Mouse (Mus musculus) limb, embryonic 10.5 days (tissue): ENCODE results near the gene Hspe1. TPM values are rescaled to one million over a fixed set of nuclear protein-coding genes. Genes with fewer than 3 reads are reported as not detected.
"Not testable (repeated sequence)": the region's sequence is repeated elsewhere in the genome, so short reads cannot be mapped to it uniquely, and the experiment has no call there.

ENCODE experiments used
- DNase-seq: peaks from one replicate; pipeline ENCODE4 v3.0.0-alpha.2; 2017; ENCODE audit warnings: low spot score
- H3K27ac ChIP-seq: fragments of 300-500 bp; sonication (generic); 2 replicates; pipeline ENCODE4 v1.5.1; 2016; ENCODE audit warnings: mild to moderate bottlenecking
- H3K27me3 ChIP-seq: fragments of 300-500 bp; sonication (generic); 2 replicates; pipeline ENCODE4 v1.6.1; 2016; ENCODE audit warnings: low read depth, mild to moderate bottlenecking; ENCODE audit not compliant: poor library complexity, severe bottlenecking
- H3K36me3 ChIP-seq: fragments of 300-500 bp; sonication (generic); 2 replicates; pipeline ENCODE4 v1.6.1; 2016; ENCODE audit warnings: mild to moderate bottlenecking, moderate library complexity
- H3K4me1 ChIP-seq: fragments of 300-500 bp; sonication (generic); 2 replicates; pipeline ENCODE4 v1.6.1; 2016
- H3K4me3 ChIP-seq: fragments of 300-500 bp; sonication (generic); 2 replicates; pipeline ENCODE4 v1.5.1; 2016; ENCODE audit warnings: mild to moderate bottlenecking, moderate library complexity
- H3K9me3 ChIP-seq: fragments of 300-500 bp; sonication (generic); replicated peaks from 2 replicates; pipeline ENCODE4 v1.6.1; 2016; ENCODE audit warnings: mild to moderate bottlenecking
- WGBS: fragments of 180-500 bp; shearing (Covaris S2); methylation state at CpG from one replicate; pipeline ENCODE4 v1.1.7; 2016; 5-methylcytosine and 5-hydroxymethylcytosine counted together
- polyA plus RNA-seq: library from polyadenylated mRNA; unstranded; fragments of >200 nt; fragmentation: Nextera tagmentation; extraction: Ambion mirVana; gene quantifications from 2 replicates; pipeline ENCODE4 v1.2.1, GENCODE M21; 2016

Hspe1 gene
- polyA plus RNA-seq: 611 and 851 TPM in 2 replicates

- WGBS: under 1% methylated on average over 69 of the region's 76 CpGs
- Histone ChIP-seq H3K4me1 (peaks cover 32% of the 10 kb centered on the region), H3K36me3 (peaks cover 72% of the 10 kb centered on the region)
These were observed at the start of gene Hspe1, which contains the start of gene Hspd1 for GRCm38 (mm10) chr1:55087932-55088610. TSS of gene Hspe1 (plus strand) at chr1:55088132. TSS of gene Hspd1 (minus strand) at chr1:55088243.

GRCm38 (mm10) chr1:55039944-55040343 lies 48.0 kb upstream of the Hspe1 start:
- no peak overlapping the region for H3K4me3 ChIP-seq
- H3K36me3 ChIP-seq: no peaks in the 10 kb centered on the region
- no peaks in the 10 kb centered on the region for H3K27me3 ChIP-seq
- H3K27ac ChIP-seq: no peak overlapping the region
- WGBS: 87% methylated on average over 1 of the region's 1 CpGs
- no peaks in the 10 kb centered on the region for H3K4me1 ChIP-seq
- no peaks in the 10 kb centered on the region for H3K9me3 ChIP-seq
- DNase-seq: no peak

More at GRCm38 (mm10) chr1:55087932-55088610, at the start of gene Hspe1, which contains the start of gene Hspd1:
- H3K27ac ChIP-seq: peak within 1 kb of the TSS; percentile 99
- H3K4me3 ChIP-seq: peak within 1 kb of the TSS; percentile 97
- H3K27me3 ChIP-seq: no peaks in the 10 kb centered on the region
- no peaks in the 10 kb centered on the region for H3K9me3 ChIP-seq
- peak; percentile 100 for DNase-seq

GRCm38 (mm10) chr1:55041691-55042090 lies 46.2 kb upstream of the Hspe1 start:
- no peaks in the 10 kb centered on the region for H3K27me3 ChIP-seq

GRCm38 (mm10) chr1:55042246-55042645 lies 45.7 kb upstream of the Hspe1 start:
- no peak overlapping the region for H3K4me3 ChIP-seq
- H3K27ac ChIP-seq: no peak overlapping the region
- DNase-seq: no peak
- H3K9me3 ChIP-seq: no peaks in the 10 kb centered on the region
- no peaks in the 10 kb centered on the region for H3K27me3 ChIP-seq
- no peaks in the 10 kb centered on the region for H3K36me3 ChIP-seq
- 60% methylated on average over 1 of the region's 1 CpGs for whole genome bisulfite sequencing
- H3K4me1 ChIP-seq: no peaks in the 10 kb centered on the region

More at GRCm38 (mm10) chr1:55041691-55042090, 46.2 kb upstream of the Hspe1 start:
- 87% methylated on average over 4 of the region's 4 CpGs for WGBS
- Histone ChIP-seq H3K27ac (no peak overlapping the region), H3K4me1 (no peaks in the 10 kb centered on the region), H3K4me3 (no peak overlapping the region), H3K9me3 (no peaks in the 10 kb centered on the region), H3K36me3 (no peaks in the 10 kb centered on the region)
- no peak for DNase-seq

- no peaks in the 10 kb centered on the region for H3K36me3 ChIP-seq
- 89% methylated on average over 3 of the region's 3 CpGs for WGBS
- H3K27ac ChIP-seq: no peak overlapping the region
- H3K27me3 ChIP-seq: no peaks in the 10 kb centered on the region
- no peak for DNase-seq
- no peaks in the 10 kb centered on the region for H3K9me3 ChIP-seq
- H3K4me3 ChIP-seq: no peak overlapping the region
- H3K4me1 ChIP-seq: no peaks in the 10 kb centered on the region
These were observed 44.8 kb upstream of the Hspe1 start for GRCm38 (mm10) chr1:55043164-55043563.

- Histone ChIP-seq H3K27me3 (0 out of 2 replicates have a peak, but pooled peaks cover 6% of the 10 kb centered on the region), H3K4me1 (peaks cover 12% of the 10 kb centered on the region), H3K27ac (no peak overlapping the region), H3K4me3 (no peak overlapping the region), H3K36me3 (no peaks in the 10 kb centered on the region), H3K9me3 (no peaks in the 10 kb centered on the region)
- 73% methylated on average over 4 of the region's 4 CpGs for WGBS
- DNase-seq: no peak
These were observed 38.9 kb upstream of the Hspe1 start for GRCm38 (mm10) chr1:55048841-55049587.

- DNase-seq: no peak
- peak overlapping the region; percentile 87 for H3K4me3 ChIP-seq
- no peak overlapping the region for H3K27ac ChIP-seq
- H3K9me3 ChIP-seq: no peaks in the 10 kb centered on the region
- peaks cover 12% of the 10 kb centered on the region for H3K4me1 ChIP-seq
- H3K27me3 ChIP-seq: 0 out of 2 replicates have a peak, but pooled peaks cover 6% of the 10 kb centered on the region
- peaks cover 3% of the 10 kb centered on the region; the same call in 1 of the 2 replicates for H3K36me3 ChIP-seq
- WGBS: 80% methylated on average over 3 of the region's 3 CpGs
These were observed 36.3 kb upstream of the Hspe1 start for GRCm38 (mm10) chr1:55051671-55052070.

GRCm38 (mm10) chr1:55052355-55052953 lies 35.5 kb upstream of the Hspe1 start, which contains the start of gene Coq10b:
TSS of gene Coq10b (plus strand) at chr1:55052770.
- under 1% methylated on average over 45 of the region's 46 CpGs for WGBS
- peak within 1 kb of the TSS; percentile 87 for H3K27ac ChIP-seq

GRCm38 (mm10) chr1:55053005-55053404 lies 34.9 kb upstream of the Hspe1 start:
- Histone ChIP-seq H3K27me3 (0 out of 2 replicates have a peak, but pooled peaks cover 6% of the 10 kb centered on the region), H3K4me3 (peak overlapping the region; percentile 87), H3K4me1 (peaks cover 12% of the 10 kb centered on the region), H3K27ac (peak overlapping the region; percentile 87), H3K9me3 (no peaks in the 10 kb centered on the region), H3K36me3 (peaks cover 8% of the 10 kb centered on the region; the same call in 1 of the 2 replicates)
- no peak for DNase-seq
- under 1% methylated on average over 42 of the region's 42 CpGs for WGBS

More at GRCm38 (mm10) chr1:55052355-55052953, 35.5 kb upstream of the Hspe1 start, which contains the start of gene Coq10b:
- Histone ChIP-seq H3K4me3 (peak within 1 kb of the TSS; percentile 87), H3K27me3 (0 out of 2 replicates have a peak, but pooled peaks cover 6% of the 10 kb centered on the region), H3K9me3 (no peaks in the 10 kb centered on the region), H3K4me1 (peaks cover 12% of the 10 kb centered on the region), H3K36me3 (peaks cover 8% of the 10 kb centered on the region; the same call in 1 of the 2 replicates)
- DNase-seq: peak; percentile 99

- H3K4me3 ChIP-seq: peak overlapping the region; percentile 87
- 0 out of 2 replicates have a peak, but pooled peaks cover 6% of the 10 kb centered on the region for H3K27me3 ChIP-seq
- DNase-seq: no peak
- H3K9me3 ChIP-seq: no peaks in the 10 kb centered on the region
- no peak overlapping the region for H3K27ac ChIP-seq
- H3K4me1 ChIP-seq: peaks cover 12% of the 10 kb centered on the region
- peaks cover 8% of the 10 kb centered on the region; the same call in 1 of the 2 replicates for H3K36me3 ChIP-seq
- WGBS: 70% methylated on average over 4 of the region's 4 CpGs
These were observed 34.3 kb upstream of the Hspe1 start for GRCm38 (mm10) chr1:55053596-55053995.

- H3K27me3 ChIP-seq: 0 out of 2 replicates have a peak, but pooled peaks cover 6% of the 10 kb centered on the region
- H3K4me3 ChIP-seq: no peak overlapping the region
- 88% methylated on average over 5 of the region's 5 CpGs for WGBS
- H3K27ac ChIP-seq: no peak overlapping the region
- no peaks in the 10 kb centered on the region for H3K9me3 ChIP-seq
- DNase-seq: no peak
- peaks cover 12% of the 10 kb centered on the region for H3K4me1 ChIP-seq
- peaks cover 8% of the 10 kb centered on the region; the same call in 1 of the 2 replicates for H3K36me3 ChIP-seq
These were observed 32.4 kb upstream of the Hspe1 start for GRCm38 (mm10) chr1:55055322-55056115.

- H3K4me1 ChIP-seq, DNase-seq, H3K4me3 ChIP-seq, H3K9me3 ChIP-seq, H3K27me3 ChIP-seq, H3K27ac ChIP-seq: not testable (repeated sequence)
- WGBS: 92% methylated on average over 2 of the region's 3 CpGs
- H3K36me3 ChIP-seq: peaks cover 20% of the 10 kb centered on the region
These were observed 29.5 kb upstream of the Hspe1 start for GRCm38 (mm10) chr1:55058383-55058782.
